ENCODE assay signal across 21 mouse cellular contexts in genomic region chr9:45291481-45292168, GRCm38 (mm10). TPM values are rescaled to one million over a fixed set of nuclear protein-coding genes. Genes with fewer than 3 reads are reported as not detected.
A peak's percentile ranks its signal among the peaks of the same experiment; 100 is the strongest.
DNase-seq lines count a peak whose midpoint lies in the region; ATAC-seq and TF ChIP-seq lines count a peak whose summit lies in the region.
"Had no signal": no experiment of that assay in that cellular context is flagged by ENCODE, and none has a peak within 500 bp of the region (broad histone marks: within the 10 kb centered on the region; RNA-seq: fewer than 3 reads in every experiment).

No protein-coding gene starts in this region.

- no peak for TF ChIP-seq POLR2A in cerebellum, adult 2 months (IDR thresholded peaks at IDR 0.05; ENCODE audit: borderline replicate concordance, insufficient read depth, low read length)

- H3K4me1 ChIP-seq in cerebellum, adult 2 months (ENCODE audit: control insufficient read depth, insufficient read depth, low read length), result peaks cover 12% of the 10 kb centered on the region
- H3K4me1 ChIP-seq in intestine, embryonic 15.5 days (replicated peaks), result 0 out of 2 replicates have a peak, but pooled peaks cover 3% of the 10 kb centered on the region
- H3K4me1 ChIP-seq: forebrain, embryonic 12.5 days; heart, embryonic 12.5 days; hindbrain, embryonic 15.5 days; neural tube, embryonic 12.5 days had no signal

- H3K36me3 ChIP-seq in intestine, embryonic 15.5 days, result no peaks in the 10 kb centered on the region
- H3K36me3 ChIP-seq: embryonic facial prominence, embryonic 10.5 days; forebrain, embryonic 12.5 days; G1E; heart, embryonic 12.5 days; hindbrain, embryonic 15.5 days; liver, embryonic 15.5 days; neural tube, embryonic 12.5 days had no signal

- no peak overlapping the region for H3K9ac ChIP-seq in intestine, embryonic 15.5 days
- H3K9ac ChIP-seq: forebrain, embryonic 12.5 days; heart, embryonic 12.5 days; hindbrain, embryonic 15.5 days; liver, embryonic 15.5 days; neural tube, embryonic 12.5 days had no signal

- no peaks in the 10 kb centered on the region for H3K27me3 ChIP-seq in cerebellum, adult 2 months (ENCODE audit: control insufficient read depth, insufficient read depth, low read length)
- no peaks in the 10 kb centered on the region for H3K27me3 ChIP-seq in intestine, embryonic 15.5 days (replicated peaks)
- H3K27me3 ChIP-seq: forebrain, embryonic 12.5 days; heart, embryonic 12.5 days; hindbrain, embryonic 15.5 days; liver, embryonic 15.5 days; neural tube, embryonic 12.5 days had no signal

- DNase-seq in CD4-positive helper T cell, adult 2 months (ENCODE audit: low read depth, low spot score), result peak; percentile 91
- DNase-seq in cerebellum, adult 2 months, result peak; percentile 81 to 90
- peak; percentile 79 for DNase-seq in cerebellum, postnatal 36 days
- no peak for DNase-seq in ovary, adult 18-20 months (ENCODE audit: low spot score)
- DNase-seq in kidney, postnatal 36 days, result no peak
- DNase-seq: gastrocnemius, postnatal 10 days; heart, adult 11 months; heart, postnatal 14 days; kidney, adult 18-20 months had no signal

- peak; percentile 66 for ATAC-seq in CD4-positive, CD25-positive, alpha-beta regulatory T cell, adult 4 months
- ATAC-seq in intestine, embryonic 15.5 days, result no peak

- no peaks in the 10 kb centered on the region for H3K9me3 ChIP-seq in intestine, embryonic 15.5 days
- H3K9me3 ChIP-seq: embryonic facial prominence, embryonic 10.5 days; forebrain, embryonic 12.5 days; G1E; heart, embryonic 12.5 days; hindbrain, embryonic 15.5 days; liver, embryonic 15.5 days; neural tube, embryonic 12.5 days had no signal

- H3K4me2 ChIP-seq in intestine, embryonic 15.5 days (replicated peaks), result no peak overlapping the region
- H3K4me2 ChIP-seq: forebrain, embryonic 12.5 days; heart, embryonic 12.5 days; hindbrain, embryonic 15.5 days; liver, embryonic 15.5 days; midbrain, embryonic 11.5 days; neural tube, embryonic 12.5 days had no signal

- H3K4me3 ChIP-seq in cerebellum, adult 2 months (replicated peaks; ENCODE audit: insufficient read depth, low read depth, low read length), result no peak overlapping the region
- no peak overlapping the region for H3K4me3 ChIP-seq in intestine, embryonic 15.5 days (replicated peaks)
- H3K4me3 ChIP-seq: embryonic facial prominence, embryonic 10.5 days; forebrain, embryonic 12.5 days; heart, embryonic 12.5 days; hindbrain, embryonic 15.5 days; liver, embryonic 15.5 days; neural tube, embryonic 12.5 days had no signal

- no peak overlapping the region; the same call in 1 of the 2 replicates for H3K27ac ChIP-seq in cerebellum, adult 2 months (ENCODE audit: insufficient read depth, low read length)
- H3K27ac ChIP-seq in intestine, embryonic 15.5 days, result no peak overlapping the region
- H3K27ac ChIP-seq: embryonic facial prominence, embryonic 10.5 days; forebrain, embryonic 12.5 days; hindbrain, embryonic 15.5 days; kidney, postnatal 0 days; liver, embryonic 15.5 days; macrophage; neural tube, embryonic 12.5 days had no signal

- WGBS in cerebellum, adult 2 months, result 14% methylated on average over 11 of the region's 11 CpGs
- WGBS in intestine, embryonic 15.5 days, result 84% methylated on average over 11 of the region's 11 CpGs

- TF ChIP-seq CTCF in cerebellum, adult 2 months (IDR thresholded peaks at IDR 0.05; ENCODE audit: borderline replicate concordance, insufficient read depth, low read depth, low read length), result no peak

RNA-seq across cellular contexts. Expression of gene Il10ra, which starts 22.7 kb away (rescaled TPM):
- polyA plus RNA-seq in CD4-positive, CD25-positive, alpha-beta regulatory T cell, adult 4 months (2017; shearing (Covaris generic)), result 10 to 100 TPM; 38.8 to 66.0 TPM
- 4.5 and 6.0 TPM in 2 replicates for polyA plus RNA-seq in cerebellum, adult 2 months (2012; rRNA removed)
- 1.4 TPM in 2 replicates for polyA plus RNA-seq in intestine, embryonic 15.5 days (2015; fragmentation: Nextera tagmentation; extraction: Ambion mirVana)

RNA-seq across cellular contexts. Expression of gene Tmprss13, which starts 27.3 kb away (rescaled TPM):
- 1 to 10 TPM; 5.2 to 7.1 TPM for polyA plus RNA-seq in CD4-positive, CD25-positive, alpha-beta regulatory T cell, adult 4 months (2017; shearing (Covaris generic))
- not detected in 2 replicates for polyA plus RNA-seq in cerebellum, adult 2 months (2012; rRNA removed)
- 0.36 and 0.40 TPM in 2 replicates for polyA plus RNA-seq in intestine, embryonic 15.5 days (2015; fragmentation: Nextera tagmentation; extraction: Ambion mirVana)
- polyA plus RNA-seq: G1E; heart, embryonic 12.5 days; hindbrain, embryonic 15.5 days; liver, embryonic 15.5 days; macrophage; midbrain, embryonic 11.5 days had no signal

Comparison
In these comparisons a context has a peak if more than half of its experiments do, and no peak if none do; other contexts are left out.
1. DNase-seq: peak in CD4-positive helper T cell, adult 2 months (single experiment), cerebellum, adult 2 months (2 of 2) and cerebellum, postnatal 36 days (2 of 2); none in ovary, adult 18-20 months (single experiment) and kidney, postnatal 36 days (0 of 2).